Mouse (Mus musculus): ENCODE measurements at regions not wholly inside any gene's neighbourhood (a gene's known extent, or its start where the extent isn't known, plus 50 kb on each side); places are given as distances from the start of the nearest gene placed in this dataset.

DNA sequence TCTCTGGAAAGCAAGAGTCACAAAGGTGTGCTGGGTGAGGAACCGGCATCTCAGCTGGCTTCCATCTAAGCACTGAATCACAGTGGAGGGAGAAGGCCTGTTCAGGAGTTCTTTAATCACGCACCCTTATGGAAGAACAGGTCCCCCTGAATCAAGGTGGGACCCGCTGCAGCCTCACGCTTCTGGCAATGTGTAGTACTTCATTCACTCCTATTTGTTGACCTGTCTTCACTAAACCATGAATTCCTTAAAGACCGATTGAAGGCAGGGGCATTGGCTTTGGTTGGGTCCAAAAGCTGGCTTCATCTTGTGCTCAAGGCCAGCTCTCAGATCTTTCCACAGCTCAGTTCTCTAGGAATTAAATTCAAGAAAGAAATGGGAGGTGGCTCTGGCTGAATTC lies 154.5 kb downstream of the Gm45692 start:
- Histone ChIP-seq H3K27ac (replicated peaks) (no peak overlapping the region), H3K36me3 (ENCODE audit: control insufficient read depth, insufficient read depth, low read length) (no peaks in the 10 kb centered on the region), H3K9me3 (ENCODE audit: control insufficient read depth, low read length) (no peaks in the 10 kb centered on the region), H3K4me2 (replicated peaks; ENCODE audit: low read depth) (no peak overlapping the region; the same call in 1 of the 2 replicates), H3K9ac (ENCODE audit: low read length) (no peak overlapping the region), H3K27me3 (ENCODE audit: control insufficient read depth, insufficient read depth, low read length) (no peaks in the 10 kb centered on the region), H3K4me3 (ENCODE audit: low read depth, low read length) (no peak overlapping the region), H3K4me1 (replicated peaks; ENCODE audit: control insufficient read depth, insufficient read depth) (no peaks in the 10 kb centered on the region)
- TF ChIP-seq CTCF (IDR thresholded peaks at IDR 0.05; ENCODE audit: low read depth) (no peak), EP300 (optimal IDR thresholded peaks at IDR 0.05) (no peak)
- no peak for ATAC-seq (ENCODE audit: low FRiP score, low TSS enrichment)
- WGBS: 63% methylated on average over 5 of the region's 5 CpGs
- DNase-seq (ENCODE audit: low spot score): no peak

DNA sequence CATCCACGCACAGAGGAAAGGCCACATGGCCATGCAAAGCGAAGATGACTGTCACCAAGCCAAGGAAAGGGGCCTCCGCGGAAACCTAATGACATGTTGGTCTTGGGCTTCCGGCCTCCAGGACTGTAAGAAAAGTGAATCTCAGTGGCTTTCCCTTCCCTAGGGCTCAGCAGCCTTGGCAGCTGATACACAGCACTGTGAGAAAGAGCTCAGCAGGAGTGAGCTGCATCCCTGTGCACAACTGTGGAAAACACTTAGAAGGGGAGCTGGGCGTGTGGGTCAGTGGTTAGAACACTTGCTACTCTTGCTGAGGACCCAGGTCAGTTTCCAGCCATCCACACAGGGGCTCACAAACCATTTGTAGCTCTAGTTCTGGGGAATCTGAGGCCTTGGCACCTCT lies 155.1 kb downstream of the Gm45692 start:
- ATAC-seq (ENCODE audit: low FRiP score, low TSS enrichment) (no peak), DNase-seq (ENCODE audit: low spot score) (no peak)
- Histone ChIP-seq H3K4me2 (replicated peaks; ENCODE audit: low read depth) (no peak overlapping the region), H3K4me3 (ENCODE audit: low read depth, low read length) (no peak overlapping the region), H3K9me3 (ENCODE audit: control insufficient read depth, low read length) (no peaks in the 10 kb centered on the region), H3K9ac (ENCODE audit: low read length) (no peak overlapping the region), H3K27ac (replicated peaks) (no peak overlapping the region), H3K36me3 (ENCODE audit: control insufficient read depth, insufficient read depth, low read length) (no peaks in the 10 kb centered on the region), H3K4me1 (replicated peaks; ENCODE audit: control insufficient read depth, insufficient read depth) (no peaks in the 10 kb centered on the region), H3K27me3 (ENCODE audit: control insufficient read depth, insufficient read depth, low read length) (no peaks in the 10 kb centered on the region)
- 90% methylated on average over 6 of the region's 6 CpGs for WGBS
- TF ChIP-seq EP300 (optimal IDR thresholded peaks at IDR 0.05) (no peak), CTCF (IDR thresholded peaks at IDR 0.05; ENCODE audit: low read depth) (no peak)

DNA sequence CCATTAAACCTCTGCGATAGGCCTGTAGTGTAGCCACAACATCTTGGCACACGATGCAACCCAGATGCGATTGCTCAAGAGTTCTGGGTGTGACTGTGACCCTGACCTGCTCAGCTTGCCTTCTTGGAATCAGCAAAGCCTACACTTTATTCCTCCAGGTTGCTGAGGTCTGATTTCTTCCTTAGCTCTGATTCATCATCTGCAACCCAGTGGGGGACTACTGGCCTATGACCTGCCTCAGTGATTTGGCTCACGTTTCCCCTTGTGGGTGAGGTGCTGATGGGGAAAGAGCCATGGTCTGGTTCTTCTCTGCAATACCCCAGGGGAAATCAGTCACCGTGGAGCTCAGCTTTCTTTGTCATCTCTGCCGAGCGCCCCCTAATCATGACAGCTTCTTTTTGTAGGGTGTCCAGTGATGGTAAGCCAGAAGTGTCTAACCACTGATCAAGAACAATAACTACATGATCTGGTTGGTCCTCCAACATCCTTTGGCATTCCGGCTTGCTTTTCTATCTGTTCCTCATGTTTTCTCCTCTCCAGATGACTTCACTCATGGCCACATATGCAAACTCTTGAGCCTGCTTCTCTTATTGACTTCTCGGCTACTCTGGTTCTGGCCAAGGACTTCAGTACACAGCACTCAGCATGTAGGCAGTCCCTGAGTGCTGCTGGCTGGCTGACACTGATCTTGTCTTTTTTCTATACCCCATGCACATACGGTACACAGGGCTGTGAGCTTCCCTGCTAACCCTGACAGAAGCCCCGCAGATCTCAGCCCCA lies 163.0 kb downstream of the Gm45692 start:
- no peak for DNase-seq (ENCODE audit: low spot score)
- 71% methylated on average over 11 of the region's 11 CpGs for WGBS
- no peak overlapping the region for H3K27ac ChIP-seq (replicated peaks)
- no peak overlapping the region for H3K4me3 ChIP-seq (ENCODE audit: low read depth, low read length)
- no peak overlapping the region for H3K4me2 ChIP-seq (replicated peaks; ENCODE audit: low read depth)
- H3K9me3 ChIP-seq (ENCODE audit: control insufficient read depth, low read length): no peaks in the 10 kb centered on the region
- ATAC-seq (ENCODE audit: low FRiP score, low TSS enrichment): peak; percentile 35; the same call in 1 of the 2 replicates
- no peak overlapping the region for H3K9ac ChIP-seq (ENCODE audit: low read length)
- H3K36me3 ChIP-seq (ENCODE audit: control insufficient read depth, insufficient read depth, low read length): no peaks in the 10 kb centered on the region
- no peaks in the 10 kb centered on the region for H3K27me3 ChIP-seq (ENCODE audit: control insufficient read depth, insufficient read depth, low read length)
- H3K4me1 ChIP-seq (replicated peaks; ENCODE audit: control insufficient read depth, insufficient read depth): no peaks in the 10 kb centered on the region
- TF ChIP-seq CTCF (IDR thresholded peaks at IDR 0.05; ENCODE audit: low read depth) (no peak), EP300 (optimal IDR thresholded peaks at IDR 0.05) (no peak)

DNA sequence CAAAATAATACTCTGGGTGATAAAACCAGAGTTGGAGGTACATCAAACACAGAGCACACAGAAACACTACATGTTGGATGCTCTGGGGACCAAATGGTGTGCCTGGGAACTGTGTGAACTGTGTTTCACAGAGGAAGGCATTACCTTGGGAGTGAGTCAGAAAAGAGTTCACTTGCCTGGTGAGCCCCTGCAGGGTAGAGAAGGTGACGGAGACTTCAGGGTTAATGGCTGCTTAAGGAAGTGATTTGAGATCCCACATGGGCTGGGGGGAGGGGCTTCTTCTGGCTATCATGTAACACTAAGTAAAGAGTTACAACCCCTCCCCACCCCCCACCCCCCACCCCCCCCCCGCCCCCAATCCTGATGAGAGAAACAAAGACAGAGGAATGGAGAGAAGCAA lies 164.6 kb downstream of the Gm45692 start:
- Histone ChIP-seq H3K4me3 (ENCODE audit: low read depth, low read length) (no peak overlapping the region), H3K27me3 (ENCODE audit: control insufficient read depth, insufficient read depth, low read length) (no peaks in the 10 kb centered on the region), H3K27ac (replicated peaks) (no peak overlapping the region), H3K4me2 (replicated peaks; ENCODE audit: low read depth) (no peak overlapping the region), H3K36me3 (ENCODE audit: control insufficient read depth, insufficient read depth, low read length) (no peaks in the 10 kb centered on the region), H3K9ac (ENCODE audit: low read length) (no peak overlapping the region), H3K4me1 (replicated peaks; ENCODE audit: control insufficient read depth, insufficient read depth) (no peaks in the 10 kb centered on the region), H3K9me3 (ENCODE audit: control insufficient read depth, low read length) (no peaks in the 10 kb centered on the region)
- no peak for TF ChIP-seq EP300 (optimal IDR thresholded peaks at IDR 0.05)
- no peak for TF ChIP-seq CTCF (IDR thresholded peaks at IDR 0.05; ENCODE audit: low read depth)
- ATAC-seq (ENCODE audit: low FRiP score, low TSS enrichment) (no peak), DNase-seq (ENCODE audit: low spot score) (no peak)
- 57% methylated on average over 2 of the region's 2 CpGs for WGBS

GRCm38 (mm10) chr8:26287665-26288064 lies 168.3 kb downstream of the Gm45692 start:
- WGBS: 58% methylated on average over 6 of the region's 6 CpGs
- Histone ChIP-seq H3K36me3 (ENCODE audit: control insufficient read depth, insufficient read depth, low read length) (no peaks in the 10 kb centered on the region), H3K9me3 (ENCODE audit: control insufficient read depth, low read length) (no peaks in the 10 kb centered on the region), H3K4me3 (ENCODE audit: low read depth, low read length) (no peak overlapping the region), H3K27me3 (ENCODE audit: control insufficient read depth, insufficient read depth, low read length) (no peaks in the 10 kb centered on the region), H3K4me1 (replicated peaks; ENCODE audit: control insufficient read depth, insufficient read depth) (no peaks in the 10 kb centered on the region), H3K27ac (replicated peaks) (no peak overlapping the region), H3K4me2 (replicated peaks; ENCODE audit: low read depth) (no peak overlapping the region), H3K9ac (ENCODE audit: low read length) (no peak overlapping the region)
- no peak for ATAC-seq (ENCODE audit: low FRiP score, low TSS enrichment)
- no peak for DNase-seq (ENCODE audit: low spot score)
- TF ChIP-seq CTCF (IDR thresholded peaks at IDR 0.05; ENCODE audit: low read depth) (no peak), EP300 (optimal IDR thresholded peaks at IDR 0.05) (no peak)

DNA sequence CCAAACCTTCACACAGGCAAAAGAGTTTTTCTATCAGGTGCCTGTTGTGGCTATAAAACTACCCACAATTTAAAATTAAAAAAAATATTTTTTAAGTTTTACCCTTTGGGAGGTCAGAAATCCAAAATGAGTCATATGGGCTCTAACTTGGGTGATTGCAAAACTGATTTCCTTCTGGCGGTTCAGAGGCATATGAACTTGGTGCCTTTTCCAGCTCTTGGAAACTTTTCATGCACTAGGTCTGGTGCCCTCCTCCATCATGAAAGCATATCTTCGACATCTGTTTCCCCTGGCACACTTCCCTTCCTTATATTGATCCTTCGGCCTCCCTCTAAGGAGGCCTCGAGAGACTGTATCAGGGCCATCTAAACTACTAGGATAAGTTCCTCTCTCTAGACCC lies 168.8 kb downstream of the Gm45692 start:
- no peak for ATAC-seq (ENCODE audit: low FRiP score, low TSS enrichment)
- 81% methylated on average over 4 of the region's 4 CpGs for WGBS
- no peaks in the 10 kb centered on the region for H3K36me3 ChIP-seq (ENCODE audit: control insufficient read depth, insufficient read depth, low read length)
- H3K4me2 ChIP-seq (replicated peaks; ENCODE audit: low read depth): no peak overlapping the region
- no peaks in the 10 kb centered on the region for H3K27me3 ChIP-seq (ENCODE audit: control insufficient read depth, insufficient read depth, low read length)
- no peak overlapping the region for H3K4me3 ChIP-seq (ENCODE audit: low read depth, low read length)
- H3K9me3 ChIP-seq (ENCODE audit: control insufficient read depth, low read length): no peaks in the 10 kb centered on the region
- H3K27ac ChIP-seq (replicated peaks): no peak overlapping the region
- TF ChIP-seq EP300 (optimal IDR thresholded peaks at IDR 0.05) (no peak), CTCF (IDR thresholded peaks at IDR 0.05; ENCODE audit: low read depth) (no peak)
- no peak for DNase-seq (ENCODE audit: low spot score)
- no peaks in the 10 kb centered on the region for H3K4me1 ChIP-seq (replicated peaks; ENCODE audit: control insufficient read depth, insufficient read depth)
- no peak overlapping the region for H3K9ac ChIP-seq (ENCODE audit: low read length)
